Comparison of ENCODE assay signal across 8 mouse cellular contexts in the genomic region with DNA sequence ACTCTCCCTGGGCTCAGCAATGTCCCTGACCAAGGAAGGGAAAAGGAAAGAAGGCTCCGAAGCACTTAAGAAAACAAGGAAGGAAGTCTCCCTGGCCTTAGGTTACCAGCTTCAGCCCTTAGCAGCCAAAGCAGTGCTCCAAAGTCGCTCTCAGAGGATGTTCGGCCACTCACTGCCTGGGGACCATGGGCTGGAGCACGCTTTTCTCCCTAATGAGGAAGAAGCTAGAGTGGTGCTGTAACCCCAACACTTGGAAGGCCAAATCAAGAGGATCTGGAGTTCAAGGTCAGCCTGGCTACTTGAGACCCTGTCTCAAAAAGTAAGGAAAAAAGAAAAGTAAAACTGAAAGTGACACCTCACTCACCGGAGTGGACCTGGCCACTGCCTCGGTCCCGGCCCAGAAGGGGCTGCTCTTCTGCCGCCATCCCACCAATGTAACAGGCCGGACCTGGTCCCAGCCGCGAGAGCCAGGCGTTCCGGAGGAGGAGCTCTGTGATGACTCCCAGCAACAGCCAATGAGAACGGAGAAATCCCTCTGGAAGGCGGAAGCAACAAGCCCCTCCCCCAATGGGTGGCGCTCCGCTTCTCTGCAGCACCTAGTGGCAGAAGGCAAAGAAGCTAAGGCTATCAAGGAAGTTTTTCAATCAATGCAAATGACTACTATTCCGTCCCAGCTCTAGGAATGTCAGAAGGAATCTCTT. TPM values are rescaled to one million over a fixed set of nuclear protein-coding genes. Genes with fewer than 3 reads are reported as not detected.
DNase-seq lines count a peak whose midpoint lies in the region; ATAC-seq and TF ChIP-seq lines count a peak whose summit lies in the region.

Gene Tpcn2, minus strand, starts transcription at position 525 of the 701 bp plus-strand sequence.

- H3K9me3 ChIP-seq in kidney, embryonic 14.5 days (ENCODE audit: control insufficient read depth, low read length), result no peaks in the 10 kb centered on the region
- no peaks in the 10 kb centered on the region for H3K9me3 ChIP-seq in limb, embryonic 15.5 days

- ATAC-seq in kidney, embryonic 14.5 days (ENCODE audit: low FRiP score, low TSS enrichment), result peak; percentile 94
- ATAC-seq in limb, embryonic 15.5 days (ENCODE audit: insufficient number of reproducible peaks, low FRiP score, low TSS enrichment, low read depth), result peak; percentile 84

- peak; percentile 95 for DNase-seq in A20 (ENCODE audit: low read depth, low spot score)
- peak; percentile 93 to 95 for DNase-seq in heart, adult 9 months (ENCODE audit: low spot score in 2 of 2)
- DNase-seq in monocyte, adult 2 months (ENCODE audit: low read depth in 1 of 2, low spot score in 2 of 2), result peak; percentile 65 to 85
- peak; percentile 89 to 91 for DNase-seq in spleen, postnatal 36 days (ENCODE audit: low spot score in 2 of 2)

- peak within 1 kb of the TSS; percentile 87 for H3K27ac ChIP-seq in bone marrow macrophage, adult 2 months (ENCODE audit: insufficient read depth, low read depth, low read length)
- peak within 1 kb of the TSS; percentile 86 for H3K27ac ChIP-seq in embryonic fibroblast, embryonic 13.5 days (ENCODE audit: insufficient read depth, low read length)
- H3K27ac ChIP-seq in kidney, embryonic 14.5 days (ENCODE audit: low read depth, low read length), result no peak within 1 kb of the TSS
- H3K27ac ChIP-seq in limb, embryonic 15.5 days, result no peak within 1 kb of the TSS; the same call in 1 of the 2 replicates

- peak within 1 kb of the TSS; percentile 62 for H3K4me3 ChIP-seq in bone marrow macrophage, adult 2 months (ENCODE audit: insufficient read depth, low read length)
- peak within 1 kb of the TSS; percentile 64 for H3K4me3 ChIP-seq in embryonic fibroblast, embryonic 13.5 days (ENCODE audit: insufficient read depth, low read length)
- peak within 1 kb of the TSS; percentile 50 for H3K4me3 ChIP-seq in kidney, embryonic 14.5 days (ENCODE audit: low read length)
- H3K4me3 ChIP-seq in limb, embryonic 15.5 days, result peak within 1 kb of the TSS; percentile 60

- H3K4me2 ChIP-seq in kidney, embryonic 14.5 days (replicated peaks; ENCODE audit: low read depth, low read length), result peak within 1 kb of the TSS; percentile 74
- H3K4me2 ChIP-seq in limb, embryonic 15.5 days, result peak within 1 kb of the TSS; percentile 67

- peak within 1 kb of the TSS; percentile 65 for H3K9ac ChIP-seq in kidney, embryonic 14.5 days (ENCODE audit: low read depth, low read length)
- peak within 1 kb of the TSS; percentile 56 for H3K9ac ChIP-seq in limb, embryonic 15.5 days

- H3K4me1 ChIP-seq in bone marrow macrophage, adult 2 months (ENCODE audit: control insufficient read depth, insufficient read depth, low read length), result peaks cover 26% of the 10 kb centered on the region
- peaks cover 10% of the 10 kb centered on the region for H3K4me1 ChIP-seq in embryonic fibroblast, embryonic 13.5 days (ENCODE audit: control insufficient read depth, insufficient read depth, low read length)
- peaks cover 20% of the 10 kb centered on the region for H3K4me1 ChIP-seq in kidney, embryonic 14.5 days (ENCODE audit: control insufficient read depth, insufficient read depth, low read length)
- H3K4me1 ChIP-seq in limb, embryonic 15.5 days, result peaks cover 23% of the 10 kb centered on the region

- TF ChIP-seq POLR2A in bone marrow macrophage, adult 2 months (IDR thresholded peaks at IDR 0.05; ENCODE audit: borderline replicate concordance, low read depth, low read length), result no peak
- peak; percentile 96 for TF ChIP-seq POLR2A in embryonic fibroblast, embryonic 13.5 days (IDR thresholded peaks at IDR 0.05; ENCODE audit: low read depth, low read length)

- H3K27me3 ChIP-seq in kidney, embryonic 14.5 days (ENCODE audit: control insufficient read depth, insufficient read depth, low read length), result no peaks in the 10 kb centered on the region
- no peaks in the 10 kb centered on the region for H3K27me3 ChIP-seq in limb, embryonic 15.5 days

- H3K36me3 ChIP-seq in kidney, embryonic 14.5 days (ENCODE audit: control insufficient read depth, insufficient read depth, low read length), result peaks cover 16% of the 10 kb centered on the region
- H3K36me3 ChIP-seq in limb, embryonic 15.5 days, result peaks cover 20% of the 10 kb centered on the region

- no peak for TF ChIP-seq CTCF in bone marrow macrophage, adult 2 months (IDR thresholded peaks at IDR 0.05; ENCODE audit: low read depth, low read length)
- TF ChIP-seq CTCF in embryonic fibroblast, embryonic 13.5 days (IDR thresholded peaks at IDR 0.05; ENCODE audit: borderline replicate concordance, insufficient read depth, low read length), result no peak

- 3% methylated on average over 18 of the region's 18 CpGs for WGBS in kidney, embryonic 14.5 days
- WGBS in limb, embryonic 15.5 days, result 2% methylated on average over 18 of the region's 18 CpGs

RNA-seq across cellular contexts. Expression of gene Tpcn2, which starts in this region (rescaled TPM):
- polyA plus RNA-seq in bone marrow macrophage, adult 2 months (2012; ENCODE audit: insufficient read depth, insufficient read length, missing spikeins), result 51.0 and 55.4 TPM in 2 replicates
- polyA plus RNA-seq in embryonic fibroblast, embryonic 13.5 days (2011; ENCODE audit: insufficient read length, low read depth, missing spikeins), result 22.1 and 23.8 TPM in 2 replicates
- 4.0 and 4.4 TPM in 2 replicates for polyA plus RNA-seq in kidney, embryonic 14.5 days (2014; fragmentation: Nextera tagmentation; extraction: Ambion mirVana)
- polyA plus RNA-seq in limb, embryonic 15.5 days (2015; fragmentation: Nextera tagmentation; extraction: Ambion mirVana), result 10.8 and 11.2 TPM in 2 replicates

Comparison
In these comparisons a context has a peak if more than half of its experiments do, and no peak if none do; other contexts are left out.
1. H3K27ac ChIP-seq: peak in bone marrow macrophage, adult 2 months (single experiment) and embryonic fibroblast, embryonic 13.5 days (single experiment); none in kidney, embryonic 14.5 days (single experiment) and limb, embryonic 15.5 days (single experiment).
2. Peak in every context shown above with its lines, with median percentiles within 50 percentile points of each other: DNase-seq and H3K4me3 ChIP-seq.